Mouse (Mus musculus): Measurements from ENCODE around the gene Rapgef4.

- TF ChIP-seq POLR2A (IDR thresholded peaks at IDR 0.05; ENCODE audit: extremely low read depth, insufficient read depth, low read length) (no peak), CTCF (IDR thresholded peaks at IDR 0.05; ENCODE audit: extremely low read depth, insufficient read depth, low read length) (no peak)
Measured at GRCm38 (mm10) chr2:72092046-72092445, 111.0 kb downstream of the Rapgef4 start.
